Mouse (Mus musculus) liver, embryonic 14.5 days (tissue): Measurements from ENCODE around the gene Bcor.

ENCODE experiments used
- CTCF ChIP-seq: IDR thresholded peaks from 2 replicates; pipeline ENCODE4 v1.5.1; 2016; ENCODE audit warnings: antibody characterized with exemption, low read depth, control low read depth
- EP300 ChIP-seq: IDR thresholded peaks from 2 replicates; pipeline ENCODE4 v1.6.1; 2016; ENCODE audit warnings: antibody characterized with exemption, low read depth

DNA sequence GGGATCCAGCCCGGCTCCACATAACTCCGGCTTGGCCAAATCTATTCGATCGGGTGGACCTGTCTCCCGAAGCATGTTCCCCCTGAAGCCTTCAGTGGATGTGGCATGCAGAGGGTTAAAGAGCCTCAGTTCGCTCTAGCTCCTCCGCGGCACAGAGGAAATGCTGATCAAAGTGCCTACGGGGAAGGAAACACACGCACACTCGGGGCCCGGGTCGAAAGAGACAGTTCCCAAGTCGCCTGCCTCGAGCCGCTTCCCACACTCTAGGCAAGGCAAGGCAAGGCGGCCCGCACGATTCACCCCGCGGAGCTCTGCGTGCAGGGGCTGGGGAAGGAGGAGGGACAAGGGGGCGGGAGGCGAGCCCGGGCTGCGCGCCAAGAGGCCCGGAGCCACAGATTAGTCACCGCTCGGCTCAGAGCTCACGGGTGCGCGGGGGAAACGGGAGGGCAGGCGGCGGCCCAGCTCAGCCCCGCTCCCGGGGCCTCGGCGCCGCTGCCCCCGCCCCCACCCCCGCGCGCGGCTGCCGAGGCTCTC is 69.2 kb downstream of the Bcor start:
- TF ChIP-seq CTCF (no peak), EP300 (no peak)
